Mouse (Mus musculus) erythroblast, adult 5-6 weeks (primary cell): Measurements from ENCODE around the gene Acsbg2. TPM values are rescaled to one million over a fixed set of nuclear protein-coding genes. Genes with fewer than 3 reads are reported as not detected.
A peak's percentile ranks its signal among the peaks of the same experiment; 100 is the strongest.

Source experiments
- ATAC-seq: replicated peaks from 2 replicates; pipeline ENCODE4 v1.8.0; 2016; ENCODE audit warnings: moderate number of reproducible peaks, mild to moderate bottlenecking, moderate TSS enrichment, inconsistent platforms; ENCODE audit not compliant: poor library complexity, low FRiP score, severe bottlenecking
- total RNA-seq, 2 experiments: library from RNA; stranded (forward) in 1 of 2; stranded (reverse) in 1 of 2; fragments of 150-400 nt in 1 of 2; fragments of 200-764, 138-1000 nt in 1 of 2; gene quantifications; 2 replicates each; pipeline versions ENCODE4 v1.2.3 to v1.2.4; 2015 to 2017; ENCODE audit warnings: low replicate concordance in 2 of 2

Acsbg2 gene
- total RNA-seq, 2 experiments from 2014 or later = not detected

GRCm38 (mm10) chr17:56874936-56875651 is 847 bp upstream of the Acsbg2 start, which contains the start of gene 1700061G19Rik:
Gene 1700061G19Rik, plus strand, starts transcription at chr17:56875477.
- ATAC-seq = no peak

- ATAC-seq = no peak
Observed at GRCm38 (mm10) chr17:56872512-56872911, 1.7 kb downstream of the Acsbg2 start.

- no peak for ATAC-seq
Observed at GRCm38 (mm10) chr17:56871767-56872166, 2.5 kb downstream of the Acsbg2 start.

GRCm38 (mm10) chr17:56870287-56870953 is 3.8 kb downstream of the Acsbg2 start:
- ATAC-seq = no peak

- no peak for ATAC-seq
Observed at GRCm38 (mm10) chr17:56869481-56869977, 4.7 kb downstream of the Acsbg2 start.

- no peak for ATAC-seq
Observed at GRCm38 (mm10) chr17:56866071-56866470, 8.2 kb downstream of the Acsbg2 start.

- no peak for ATAC-seq
Observed at GRCm38 (mm10) chr17:56861197-56861596, 13.1 kb downstream of the Acsbg2 start.

- no peak for ATAC-seq
Observed at GRCm38 (mm10) chr17:56858922-56859321, 15.3 kb downstream of the Acsbg2 start.

GRCm38 (mm10) chr17:56858216-56858615 is 16.0 kb downstream of the Acsbg2 start:
- ATAC-seq = peak; percentile 84

GRCm38 (mm10) chr17:56855421-56855820 is 18.8 kb downstream of the Acsbg2 start:
- ATAC-seq = no peak

- ATAC-seq = no peak
Observed at GRCm38 (mm10) chr17:56851167-56851566, 23.1 kb downstream of the Acsbg2 start.

- ATAC-seq = no peak
Observed at GRCm38 (mm10) chr17:56849710-56850109, 24.5 kb downstream of the Acsbg2 start.

GRCm38 (mm10) chr17:56848785-56849184 is 25.5 kb downstream of the Acsbg2 start:
- ATAC-seq = no peak

- no peak for ATAC-seq
Observed at GRCm38 (mm10) chr17:56843678-56844077, 30.6 kb downstream of the Acsbg2 start.

- ATAC-seq = no peak
Observed at GRCm38 (mm10) chr17:56842173-56842572, 32.1 kb downstream of the Acsbg2 start.

GRCm38 (mm10) chr17:56840524-56840923 is 33.7 kb downstream of the Acsbg2 start:
- ATAC-seq = no peak

GRCm38 (mm10) chr17:56836336-56836735 is 37.9 kb downstream of the Acsbg2 start:
- no peak for ATAC-seq

- ATAC-seq = no peak
Observed at GRCm38 (mm10) chr17:56833381-56833780, 40.9 kb downstream of the Acsbg2 start.

GRCm38 (mm10) chr17:56832918-56833317 is 41.3 kb downstream of the Acsbg2 start:
- ATAC-seq = no peak

- ATAC-seq = peak; percentile 82
Observed at GRCm38 (mm10) chr17:56831111-56831816, 43.0 kb downstream of the Acsbg2 start.
